Mouse (Mus musculus): ENCODE results near the gene Wdr75. TPM values are rescaled to one million over a fixed set of nuclear protein-coding genes. Genes with fewer than 3 reads are reported as not detected.

Wdr75 gene
- polyA plus RNA-seq (2016; fragmentation: Nextera tagmentation; extraction: Ambion mirVana) = 69.9 and 70.1 TPM in 2 replicates

DNA sequence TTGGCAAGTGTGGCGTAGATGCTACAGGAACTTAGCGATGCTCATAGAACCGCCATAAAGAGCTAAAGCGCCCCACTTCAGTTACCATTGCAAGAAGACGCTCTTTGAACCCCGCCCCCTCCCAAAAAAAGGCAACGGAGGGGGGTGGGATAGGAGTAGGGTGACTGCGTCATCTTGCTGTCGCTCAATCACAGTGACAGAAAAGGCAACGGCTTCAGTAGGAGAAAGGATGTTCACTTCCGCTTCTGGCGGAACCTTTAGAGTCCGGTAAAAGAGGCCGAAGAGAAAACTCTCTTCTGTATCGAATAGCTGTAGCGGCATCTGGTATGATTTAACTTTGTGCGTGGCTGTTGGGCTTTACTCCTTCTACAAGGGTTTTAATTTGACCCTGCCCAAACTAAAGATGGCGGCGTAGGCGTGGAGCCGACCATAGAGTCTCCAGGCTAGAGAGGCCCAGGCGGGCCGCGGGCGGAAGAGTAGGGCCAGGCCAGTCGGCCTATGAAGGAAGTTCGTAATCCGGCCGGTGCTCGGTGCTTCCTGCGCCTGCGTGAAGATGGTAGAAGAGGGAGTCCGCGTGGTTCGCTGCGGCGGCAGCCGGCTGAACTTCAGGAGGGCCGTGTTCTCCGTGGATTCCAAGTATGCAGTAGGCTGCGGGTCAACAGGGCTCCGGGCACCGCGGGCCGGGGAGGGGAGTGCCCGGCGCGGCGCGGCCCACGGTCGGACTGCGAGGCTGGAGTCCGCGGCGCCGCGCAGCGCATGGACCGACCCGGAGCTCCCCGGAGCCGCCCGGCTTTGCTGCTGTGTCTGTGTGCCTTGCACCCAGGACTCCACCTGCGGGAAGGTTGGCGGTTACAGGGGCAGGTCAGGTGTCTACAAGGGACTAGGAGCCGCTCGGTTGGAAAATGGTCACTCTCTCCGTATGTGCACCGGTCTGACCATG, at the start of gene Wdr75:
TSS of gene Wdr75 (plus strand) at position 198 of the 940 bp plus-strand sequence.
- WGBS = under 1% methylated on average over 70 of the region's 70 CpGs
- Histone ChIP-seq H3K9me3 (no peaks in the 10 kb centered on the region), H3K27ac (replicated peaks) (peak within 1 kb of the TSS; percentile 89), H3K4me2 (replicated peaks) (peak within 1 kb of the TSS; percentile 79), H3K27me3 (no peaks in the 10 kb centered on the region), H3K9ac (replicated peaks) (peak within 1 kb of the TSS; percentile 86), H3K4me3 (peak within 1 kb of the TSS; percentile 92), H3K36me3 (peaks cover 7% of the 10 kb centered on the region), H3K4me1 (peaks cover 16% of the 10 kb centered on the region)
- peak; percentile 99 for ATAC-seq (ENCODE audit: low FRiP score, low read depth)

DNA sequence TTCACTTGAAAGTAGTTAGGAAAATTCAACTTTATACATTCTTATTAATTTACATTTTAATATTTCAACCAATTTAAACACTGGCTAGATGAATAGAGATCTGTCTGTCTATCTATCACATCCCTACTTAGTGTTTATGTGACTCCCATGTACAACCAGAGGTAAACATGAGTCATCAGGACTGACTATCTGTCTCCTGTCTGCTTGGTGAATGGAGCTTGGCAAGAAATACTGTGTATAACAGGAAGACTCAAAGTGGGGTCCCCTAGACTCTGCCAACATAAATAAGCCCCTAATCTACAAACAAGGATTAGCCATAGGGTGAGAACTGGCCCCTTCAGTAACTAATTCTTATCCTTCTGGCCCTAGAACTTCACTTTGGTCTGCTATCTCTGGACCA, 39.1 kb upstream of the Wdr75 start:
- H3K27ac ChIP-seq (replicated peaks) = no peak overlapping the region
- no peak overlapping the region for H3K4me3 ChIP-seq
- H3K36me3 ChIP-seq = no peaks in the 10 kb centered on the region
- ATAC-seq (ENCODE audit: low FRiP score, low read depth) = no peak
- no peaks in the 10 kb centered on the region for H3K4me1 ChIP-seq
- H3K27me3 ChIP-seq = no peaks in the 10 kb centered on the region
- H3K9me3 ChIP-seq = no peaks in the 10 kb centered on the region
- H3K9ac ChIP-seq (replicated peaks) = no peak overlapping the region
- no peak overlapping the region for H3K4me2 ChIP-seq (replicated peaks)

DNA sequence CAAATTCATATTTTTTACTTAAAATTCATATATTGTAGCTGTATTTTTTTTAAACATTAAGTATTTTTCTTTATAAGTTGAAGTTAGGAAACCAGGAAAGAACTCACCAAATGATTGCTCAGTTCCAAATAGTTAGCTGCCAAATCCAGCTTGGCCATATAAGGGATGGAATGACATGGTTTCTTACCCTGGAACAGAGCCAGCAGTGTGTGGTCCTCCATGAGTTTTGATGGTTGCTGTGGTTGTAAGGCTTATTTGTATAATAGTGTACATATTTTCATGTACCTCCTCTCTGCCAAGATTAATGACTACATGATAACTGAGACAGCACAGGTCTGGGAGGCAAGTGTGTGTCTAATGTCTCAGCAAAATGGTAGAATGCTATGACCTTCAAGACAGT, 38.3 kb upstream of the Wdr75 start:
- Histone ChIP-seq H3K4me2 (replicated peaks) (no peak overlapping the region), H3K36me3 (no peaks in the 10 kb centered on the region), H3K4me3 (no peak overlapping the region), H3K27me3 (no peaks in the 10 kb centered on the region), H3K4me1 (no peaks in the 10 kb centered on the region), H3K9me3 (no peaks in the 10 kb centered on the region), H3K27ac (replicated peaks) (no peak overlapping the region), H3K9ac (replicated peaks) (no peak overlapping the region)
- ATAC-seq (ENCODE audit: low FRiP score, low read depth) = no peak

DNA sequence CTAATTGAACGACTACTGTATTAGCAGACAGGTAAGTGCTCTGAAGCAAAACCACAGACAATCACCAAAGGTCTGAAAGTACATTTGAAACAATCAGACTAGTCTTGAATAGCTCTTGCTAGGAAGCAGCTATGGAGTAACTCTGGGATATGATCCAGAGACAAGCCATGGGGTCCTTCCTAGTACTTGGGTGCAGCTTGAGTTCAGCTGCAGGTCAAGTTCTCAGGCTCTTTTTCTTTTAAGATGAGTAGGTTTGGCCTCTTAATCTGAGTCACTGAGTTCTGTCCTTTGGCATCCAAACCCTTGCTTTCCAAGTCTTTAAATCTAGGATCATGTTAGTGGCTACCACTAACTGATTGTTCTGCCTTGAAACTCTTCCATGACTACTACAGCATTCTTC, 37.0 kb upstream of the Wdr75 start:
- ATAC-seq (ENCODE audit: low FRiP score, low read depth) = no peak

DNA sequence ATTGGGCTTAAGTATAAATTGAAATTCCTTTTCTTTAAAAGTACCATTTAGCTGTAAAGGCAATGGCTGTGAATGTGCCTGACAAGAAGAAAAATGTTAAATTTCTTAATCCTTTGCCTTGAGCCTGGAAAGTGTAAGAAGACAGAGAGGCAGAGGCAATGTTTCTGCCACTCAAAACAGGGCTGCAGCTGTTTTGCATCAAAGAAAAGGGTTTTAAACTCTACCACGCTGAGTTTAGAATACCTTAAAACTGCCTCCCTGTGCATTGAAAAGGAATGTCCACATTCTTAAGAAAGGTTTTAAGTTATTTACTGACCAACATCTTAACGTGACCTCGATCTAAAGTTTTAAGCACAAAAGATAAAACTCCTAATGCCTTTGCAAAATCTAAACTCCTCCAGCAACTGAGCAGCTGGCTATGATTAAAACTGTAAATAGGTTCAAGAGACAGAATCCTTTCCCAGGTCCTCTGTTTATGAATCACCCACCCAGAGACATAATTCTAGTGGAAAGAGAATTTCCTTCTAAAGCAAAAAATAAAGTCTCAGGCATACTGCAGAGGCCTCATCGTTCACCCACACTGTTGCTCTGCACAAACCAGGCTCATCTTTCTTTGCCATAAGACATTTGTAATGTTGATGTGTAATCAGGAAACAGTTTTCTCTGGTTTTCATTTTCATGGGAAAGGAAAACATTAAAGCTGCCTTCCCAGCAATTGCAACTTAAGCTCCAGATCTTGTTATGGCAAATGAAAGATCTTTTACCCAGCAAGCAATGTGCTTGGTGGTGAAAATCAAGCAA, 34.1 kb upstream of the Wdr75 start:
- no peaks in the 10 kb centered on the region for H3K27me3 ChIP-seq
- no peak for ATAC-seq (ENCODE audit: low FRiP score, low read depth)
- no peak overlapping the region for H3K27ac ChIP-seq (replicated peaks)
- H3K4me2 ChIP-seq (replicated peaks) = no peak overlapping the region
- no peaks in the 10 kb centered on the region for H3K36me3 ChIP-seq
- H3K4me3 ChIP-seq = no peak overlapping the region
- H3K9me3 ChIP-seq = no peaks in the 10 kb centered on the region
- 40% methylated on average over 4 of the region's 4 CpGs for WGBS
- H3K9ac ChIP-seq (replicated peaks) = no peak overlapping the region
- no peaks in the 10 kb centered on the region for H3K4me1 ChIP-seq

More for the DNA sequence above, 37.0 kb upstream of the Wdr75 start:
- no peak overlapping the region for H3K27ac ChIP-seq (replicated peaks)
- no peak overlapping the region for H3K4me3 ChIP-seq
- no peaks in the 10 kb centered on the region for H3K9me3 ChIP-seq
- no peaks in the 10 kb centered on the region for H3K4me1 ChIP-seq
- H3K9ac ChIP-seq (replicated peaks) = no peak overlapping the region
- 78% methylated on average over 1 of the region's 1 CpGs for WGBS
- H3K27me3 ChIP-seq = no peaks in the 10 kb centered on the region
- no peaks in the 10 kb centered on the region for H3K36me3 ChIP-seq
- no peak overlapping the region for H3K4me2 ChIP-seq (replicated peaks)

DNA sequence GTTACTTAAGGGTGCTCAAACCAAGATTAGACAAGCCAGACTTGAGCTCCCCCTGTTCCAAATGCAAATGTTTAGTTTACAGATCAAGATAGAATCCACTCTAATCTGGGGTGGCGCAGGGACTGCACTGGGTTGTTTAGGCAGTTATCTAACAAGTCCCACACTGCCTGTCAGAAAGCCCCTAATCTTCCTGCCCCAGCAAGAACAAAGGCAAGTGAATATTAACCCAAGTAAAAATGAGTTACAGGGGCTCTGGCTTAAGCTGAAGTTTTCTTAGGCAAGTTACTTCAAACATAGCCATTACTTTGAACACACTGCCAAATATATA, 33.5 kb upstream of the Wdr75 start:
- H3K36me3 ChIP-seq = no peaks in the 10 kb centered on the region
- H3K27ac ChIP-seq (replicated peaks) = no peak overlapping the region
- ATAC-seq (ENCODE audit: low FRiP score, low read depth) = no peak
- H3K27me3 ChIP-seq = no peaks in the 10 kb centered on the region
- 71% methylated on average over 1 of the region's 1 CpGs for WGBS
- H3K4me3 ChIP-seq = no peak overlapping the region
- H3K9ac ChIP-seq (replicated peaks) = no peak overlapping the region
- H3K4me1 ChIP-seq = no peaks in the 10 kb centered on the region
- no peak overlapping the region for H3K4me2 ChIP-seq (replicated peaks)
- no peaks in the 10 kb centered on the region for H3K9me3 ChIP-seq

DNA sequence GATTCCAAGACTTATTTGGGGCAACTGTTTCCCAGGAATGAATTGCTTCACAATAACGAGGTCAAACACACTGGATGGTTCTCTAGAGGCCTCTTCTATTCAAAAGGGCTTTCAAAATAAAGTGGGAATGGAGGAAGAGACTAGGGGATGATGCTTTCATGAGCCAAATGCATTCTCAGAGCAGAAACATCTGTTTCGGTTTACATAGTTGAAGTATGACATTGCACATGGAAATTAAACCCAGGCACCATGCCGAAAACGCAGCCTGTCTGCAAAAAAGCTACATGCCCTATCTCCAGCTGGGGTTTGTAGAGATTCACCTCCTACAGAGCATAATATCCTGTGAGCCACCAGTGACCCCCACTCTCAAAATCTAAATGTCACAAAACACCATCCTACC, 29.3 kb upstream of the Wdr75 start:
- Histone ChIP-seq H3K27ac (replicated peaks) (no peak overlapping the region), H3K36me3 (no peaks in the 10 kb centered on the region), H3K4me1 (no peaks in the 10 kb centered on the region), H3K4me2 (replicated peaks) (no peak overlapping the region), H3K4me3 (no peak overlapping the region), H3K9ac (replicated peaks) (no peak overlapping the region), H3K9me3 (no peaks in the 10 kb centered on the region), H3K27me3 (no peaks in the 10 kb centered on the region)
- no peak for ATAC-seq (ENCODE audit: low FRiP score, low read depth)
- 63% methylated on average over 4 of the region's 4 CpGs for WGBS

DNA sequence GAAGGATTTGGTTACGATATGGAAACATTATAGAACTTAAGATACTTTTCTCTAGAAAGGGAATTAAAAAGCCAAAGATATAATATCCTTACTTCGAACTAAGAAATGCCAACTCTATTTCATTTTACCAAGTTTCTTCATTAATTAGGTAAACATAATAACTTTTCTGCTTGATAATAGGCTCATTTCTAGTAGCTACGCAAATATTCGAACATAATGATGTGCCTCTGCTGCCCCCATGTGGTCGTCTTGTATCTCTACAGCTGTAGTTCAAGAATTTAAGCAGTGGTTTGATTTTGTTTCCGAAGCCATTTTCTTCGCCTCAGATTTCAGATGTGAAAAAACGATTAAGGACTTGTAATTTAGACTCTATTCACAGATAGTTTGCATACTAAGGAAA, 28.8 kb upstream of the Wdr75 start:
- no peak overlapping the region for H3K27ac ChIP-seq (replicated peaks)
- H3K9me3 ChIP-seq = no peaks in the 10 kb centered on the region
- H3K9ac ChIP-seq (replicated peaks) = no peak overlapping the region
- no peak overlapping the region for H3K4me2 ChIP-seq (replicated peaks)
- H3K36me3 ChIP-seq = no peaks in the 10 kb centered on the region
- ATAC-seq (ENCODE audit: low FRiP score, low read depth) = no peak
- 27% methylated on average over 8 of the region's 8 CpGs for WGBS
- no peaks in the 10 kb centered on the region for H3K27me3 ChIP-seq
- H3K4me1 ChIP-seq = no peaks in the 10 kb centered on the region
- no peak overlapping the region for H3K4me3 ChIP-seq

DNA sequence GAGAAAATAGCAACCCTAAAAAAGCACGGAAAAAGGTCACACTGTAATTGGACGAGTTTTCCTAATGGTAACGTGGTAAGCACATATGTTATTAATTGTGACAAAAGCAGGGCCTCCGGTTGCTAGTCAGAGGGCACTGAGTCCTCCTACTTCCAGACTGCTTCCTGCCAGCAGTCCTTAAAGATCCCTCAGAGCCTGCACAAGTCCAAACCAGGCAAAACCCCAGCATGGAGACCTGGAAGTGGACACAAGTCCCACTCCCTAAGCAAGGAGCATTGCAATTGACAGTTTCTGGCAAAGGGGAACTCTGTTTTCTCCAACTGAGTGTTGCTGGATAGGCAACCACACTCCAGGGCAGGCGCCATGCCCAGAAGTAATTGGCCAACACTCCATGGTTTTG, 27.4 kb upstream of the Wdr75 start:
- 60% methylated on average over 5 of the region's 5 CpGs for WGBS
- H3K27ac ChIP-seq (replicated peaks) = no peak overlapping the region
- no peak overlapping the region for H3K9ac ChIP-seq (replicated peaks)

DNA sequence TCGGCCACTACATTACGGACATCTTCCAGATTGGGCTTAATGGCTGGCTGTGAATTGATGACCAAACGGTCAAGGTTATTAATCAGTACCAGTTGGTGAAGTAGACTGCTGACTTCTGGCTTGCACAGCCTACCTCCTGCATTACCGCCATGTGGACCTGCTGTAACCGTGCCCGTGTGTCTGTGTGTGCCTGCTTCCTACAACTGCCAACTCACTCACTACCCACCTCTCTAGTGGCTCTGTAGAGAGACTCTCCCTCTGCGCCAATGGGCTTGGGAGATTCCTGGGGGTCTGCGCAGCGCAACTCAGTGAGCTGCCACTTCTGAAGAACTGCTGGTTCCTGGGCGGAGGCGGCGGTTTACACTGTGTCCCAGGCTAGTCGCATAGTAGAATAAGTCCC, 25.6 kb upstream of the Wdr75 start:
- Histone ChIP-seq H3K27ac (replicated peaks) (no peak overlapping the region), H3K36me3 (no peaks in the 10 kb centered on the region), H3K9ac (replicated peaks) (no peak overlapping the region), H3K27me3 (no peaks in the 10 kb centered on the region), H3K4me3 (no peak overlapping the region), H3K4me1 (no peaks in the 10 kb centered on the region), H3K4me2 (replicated peaks) (no peak overlapping the region), H3K9me3 (no peaks in the 10 kb centered on the region)
- ATAC-seq (ENCODE audit: low FRiP score, low read depth) = no peak
- 96% methylated on average over 13 of the region's 13 CpGs for WGBS

More for the DNA sequence above, 27.4 kb upstream of the Wdr75 start:
- H3K27me3 ChIP-seq = no peaks in the 10 kb centered on the region
- no peaks in the 10 kb centered on the region for H3K4me1 ChIP-seq
- H3K4me3 ChIP-seq = no peak overlapping the region
- no peaks in the 10 kb centered on the region for H3K36me3 ChIP-seq
- ATAC-seq (ENCODE audit: low FRiP score, low read depth) = no peak
- no peaks in the 10 kb centered on the region for H3K9me3 ChIP-seq
- no peak overlapping the region for H3K4me2 ChIP-seq (replicated peaks)

DNA sequence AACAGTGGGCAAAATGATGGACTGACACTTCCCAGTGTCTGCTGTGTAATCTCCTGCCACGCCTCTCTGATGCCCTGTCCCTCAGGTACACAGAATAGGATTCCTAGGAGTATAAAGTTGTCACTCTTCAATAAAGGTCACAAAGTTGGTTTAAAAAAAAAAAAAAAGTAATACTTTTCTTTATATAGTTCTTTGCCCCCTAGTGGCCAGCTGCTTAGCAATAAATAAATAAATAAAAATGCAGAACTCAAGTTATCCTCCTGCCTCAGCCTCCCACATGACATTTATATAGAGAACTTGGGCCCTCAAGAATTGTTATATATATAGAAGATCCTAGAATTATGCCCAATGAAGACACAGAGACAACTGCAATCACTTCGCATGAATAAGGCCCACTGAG, 24.9 kb upstream of the Wdr75 start:
- no peak overlapping the region for H3K4me2 ChIP-seq (replicated peaks)
- H3K4me3 ChIP-seq = no peak overlapping the region
- no peaks in the 10 kb centered on the region for H3K4me1 ChIP-seq
- H3K9me3 ChIP-seq = no peaks in the 10 kb centered on the region
- no peaks in the 10 kb centered on the region for H3K36me3 ChIP-seq
- no peak overlapping the region for H3K9ac ChIP-seq (replicated peaks)
- no peak for ATAC-seq (ENCODE audit: low FRiP score, low read depth)
- no peaks in the 10 kb centered on the region for H3K27me3 ChIP-seq
- no peak overlapping the region for H3K27ac ChIP-seq (replicated peaks)
- 94% methylated on average over 2 of the region's 2 CpGs for WGBS

DNA sequence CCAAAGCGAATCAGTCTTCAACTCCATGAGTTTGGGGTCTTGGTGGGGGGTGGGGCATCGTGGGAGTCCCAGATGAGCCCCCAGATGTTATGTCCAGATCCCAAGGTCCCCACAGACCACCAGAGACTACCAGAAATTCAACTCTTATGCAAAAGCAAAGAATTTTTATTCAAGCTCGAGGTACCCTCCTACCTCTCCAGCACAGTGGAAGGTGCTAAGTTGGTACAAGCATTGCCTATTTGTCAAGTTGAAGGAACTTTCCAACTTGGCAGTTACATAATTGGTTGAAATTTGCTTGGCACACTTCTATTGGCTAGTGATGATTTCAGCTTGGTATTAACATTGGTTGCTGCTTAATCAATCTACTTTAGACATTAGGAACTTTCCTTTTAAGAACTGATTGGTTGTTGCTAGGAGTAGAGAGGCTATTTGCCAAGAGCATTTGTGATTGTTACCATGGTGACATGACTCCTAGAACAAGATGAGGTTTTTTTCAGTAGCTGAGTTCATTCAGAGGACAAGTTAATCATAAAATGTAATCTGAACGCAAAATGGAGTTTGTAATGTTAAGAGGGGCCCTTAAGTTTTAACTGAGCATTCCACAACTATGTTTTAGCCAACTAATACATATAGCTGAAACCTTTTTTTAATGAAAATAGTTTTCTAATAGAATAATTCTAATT, 14.2 kb upstream of the Wdr75 start:
- 74% methylated on average over 4 of the region's 4 CpGs for WGBS
- no peaks in the 10 kb centered on the region for H3K36me3 ChIP-seq
- H3K9ac ChIP-seq (replicated peaks) = no peak overlapping the region

More for the DNA sequence above, 14.2 kb upstream of the Wdr75 start:
- Histone ChIP-seq H3K4me1 (no peaks in the 10 kb centered on the region), H3K4me2 (replicated peaks) (no peak overlapping the region), H3K27me3 (no peaks in the 10 kb centered on the region), H3K27ac (replicated peaks) (no peak overlapping the region), H3K9me3 (no peaks in the 10 kb centered on the region), H3K4me3 (no peak overlapping the region)
- no peak for ATAC-seq (ENCODE audit: low FRiP score, low read depth)
